Mouse (Mus musculus): Measurements from ENCODE around the gene Aqp11. TPM values are rescaled to one million over a fixed set of nuclear protein-coding genes. Genes with fewer than 3 reads are reported as not detected.

Aqp11 gene
- polyA plus RNA-seq, 1 experiment = 0.56 TPM

DNA sequence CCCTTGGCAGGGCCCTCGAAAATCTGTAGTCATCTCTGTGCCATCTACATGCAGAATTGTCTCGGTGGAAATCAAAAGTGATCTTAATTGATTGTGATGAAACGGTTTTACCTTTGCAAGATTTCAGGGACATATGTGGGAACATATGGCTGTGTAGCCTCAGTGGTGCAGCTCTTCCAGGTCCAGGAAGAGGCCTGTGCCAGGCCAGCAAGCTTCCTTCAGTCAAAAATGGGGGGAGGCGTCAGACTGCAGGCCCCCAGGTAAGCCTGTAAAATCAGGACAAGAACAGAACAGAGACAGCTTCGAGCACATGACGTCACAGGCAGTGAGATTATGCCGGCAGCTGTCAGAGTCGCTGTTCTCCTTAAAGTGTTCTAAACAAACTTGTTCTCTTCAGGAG is 29.8 kb upstream of the Aqp11 start:
- H3ac ChIP-seq (ENCODE audit: control insufficient read depth, insufficient read length) = no peak overlapping the region
- TF ChIP-seq E2F4 (IDR thresholded peaks at IDR 0.05; ENCODE audit: insufficient read depth) (no peak), USF1 (IDR thresholded peaks at IDR 0.05; ENCODE audit: low read depth) (no peak), MYOD1 (IDR thresholded peaks at IDR 0.05; ENCODE audit: control insufficient read depth in 1 of 3, insufficient read length in 2 of 3, low read depth in 2 of 3) (no peak), CEBPB (IDR thresholded peaks at IDR 0.05; ENCODE audit: insufficient read depth, poor library complexity, severe bottlenecking) (no peak), MAX (IDR thresholded peaks at IDR 0.05; ENCODE audit: low read depth) (no peak), POLR2A (IDR thresholded peaks at IDR 0.05; ENCODE audit: insufficient read length, low read depth) (no peak)
- no peak overlapping the region for H3K4me3 ChIP-seq
- no peaks in the 10 kb centered on the region for H3K27me3 ChIP-seq (ENCODE audit: control insufficient read depth, insufficient read depth, insufficient read length)
- H3K36me3 ChIP-seq (ENCODE audit: control insufficient read depth, insufficient read depth) = no peaks in the 10 kb centered on the region
- no peak overlapping the region for H3K4me2 ChIP-seq (ENCODE audit: low read depth)
- no peaks in the 10 kb centered on the region for H3K79me2 ChIP-seq (ENCODE audit: control insufficient read depth, insufficient read depth)

DNA sequence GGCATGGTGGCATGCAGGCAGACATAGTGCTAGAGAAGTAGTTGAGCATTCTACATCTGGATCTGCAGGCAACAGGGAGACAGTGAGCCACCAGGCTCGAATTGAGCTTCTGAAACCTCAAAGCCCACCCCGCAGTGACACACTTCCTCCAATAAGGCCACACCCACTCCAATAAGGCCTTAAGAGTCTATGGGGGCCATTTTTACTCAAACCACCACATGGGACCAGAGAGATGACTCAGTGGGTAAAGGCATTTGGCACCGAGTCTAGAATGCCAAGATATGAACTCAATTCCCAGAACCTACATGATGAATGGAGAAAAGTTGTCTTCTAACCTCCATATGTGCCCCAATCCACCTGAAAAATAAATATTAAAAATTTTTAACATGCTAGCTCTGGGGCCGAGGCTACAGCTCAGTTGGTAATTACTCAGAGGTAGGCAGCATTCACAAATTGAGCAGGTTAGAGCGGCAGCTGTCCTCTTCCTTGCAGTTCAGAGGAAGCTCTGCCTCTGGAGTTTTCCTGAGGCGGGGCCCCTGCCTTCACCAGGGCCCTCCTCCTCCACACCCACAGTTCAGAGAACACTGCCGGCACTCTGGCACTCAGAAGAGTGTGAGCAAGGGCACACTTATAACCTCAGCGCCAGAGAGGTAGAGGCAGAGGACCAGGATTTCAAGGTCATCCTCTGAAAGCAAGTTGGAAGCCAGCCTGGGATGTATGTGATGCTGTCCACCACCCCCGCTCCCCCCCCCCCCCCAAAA is 28.5 kb upstream of the Aqp11 start:
- H3K4me3 ChIP-seq = no peak overlapping the region
- H3ac ChIP-seq (ENCODE audit: control insufficient read depth, insufficient read length) = no peak overlapping the region
- H3K27me3 ChIP-seq (ENCODE audit: control insufficient read depth, insufficient read depth, insufficient read length) = no peaks in the 10 kb centered on the region
- TF ChIP-seq SRF (IDR thresholded peaks at IDR 0.05; ENCODE audit: control insufficient read depth, insufficient read length, low read depth) (no peak), TCF12 (IDR thresholded peaks at IDR 0.05; ENCODE audit: insufficient read depth, poor library complexity, severe bottlenecking) (no peak), E2F4 (IDR thresholded peaks at IDR 0.05; ENCODE audit: insufficient read depth) (no peak), USF1 (IDR thresholded peaks at IDR 0.05; ENCODE audit: low read depth) (peak; percentile 13), POLR2AphosphoS2 (IDR thresholded peaks at IDR 0.05; ENCODE audit: insufficient read length, low read depth) (no peak), MYOD1 (IDR thresholded peaks at IDR 0.05; ENCODE audit: control insufficient read depth in 1 of 3, insufficient read length in 2 of 3, low read depth in 2 of 3) (no peak), MAX (IDR thresholded peaks at IDR 0.05; ENCODE audit: low read depth) (no peak), CEBPB (IDR thresholded peaks at IDR 0.05; ENCODE audit: insufficient read depth, poor library complexity, severe bottlenecking) (no peak), POLR2A (IDR thresholded peaks at IDR 0.05; ENCODE audit: insufficient read length, low read depth) (peak; percentile 36), MYOG (IDR thresholded peaks at IDR 0.05; ENCODE audit: control insufficient read depth in 1 of 3, insufficient read depth in 1 of 3, insufficient read length in 2 of 3, low read depth in 2 of 3) (no peak), TCF3 (IDR thresholded peaks at IDR 0.05; ENCODE audit: insufficient read length, low read depth) (no peak), REST (IDR thresholded peaks at IDR 0.05; ENCODE audit: insufficient read depth, insufficient read length) (no peak)
- H3K79me2 ChIP-seq (ENCODE audit: control insufficient read depth, insufficient read depth) = no peaks in the 10 kb centered on the region
- no peaks in the 10 kb centered on the region for H3K36me3 ChIP-seq (ENCODE audit: control insufficient read depth, insufficient read depth)
- peak overlapping the region; percentile 66 for H3K4me2 ChIP-seq (ENCODE audit: low read depth)

DNA sequence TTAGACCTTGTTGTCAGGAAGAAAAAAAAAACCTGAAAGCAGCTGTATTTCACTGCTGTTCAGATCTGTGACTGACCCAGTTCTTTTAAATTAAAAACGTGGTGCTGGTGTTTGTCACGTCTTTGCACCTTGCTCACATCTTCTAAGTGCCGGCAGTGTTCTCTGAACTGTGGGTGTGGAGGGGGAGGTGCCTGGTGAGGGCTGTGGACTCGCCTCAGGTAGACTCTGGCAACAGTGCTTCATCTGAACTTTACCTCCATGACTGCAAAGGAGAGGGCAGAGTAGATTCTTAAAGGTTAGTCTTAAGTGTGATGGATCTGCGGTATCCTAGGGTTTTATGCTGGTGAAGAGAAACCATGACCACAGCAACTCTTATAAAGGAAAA is 27.9 kb upstream of the Aqp11 start:
- Histone ChIP-seq H3K36me3 (ENCODE audit: control insufficient read depth, insufficient read depth) (no peaks in the 10 kb centered on the region), H3K4me2 (ENCODE audit: low read depth) (peak overlapping the region; percentile 66), H3K79me2 (ENCODE audit: control insufficient read depth, insufficient read depth) (no peaks in the 10 kb centered on the region), H3K4me3 (no peak overlapping the region), H3ac (ENCODE audit: control insufficient read depth, insufficient read length) (no peak overlapping the region), H3K27me3 (ENCODE audit: control insufficient read depth, insufficient read depth, insufficient read length) (no peaks in the 10 kb centered on the region)
- TF ChIP-seq SRF (IDR thresholded peaks at IDR 0.05; ENCODE audit: control insufficient read depth, insufficient read length, low read depth) (no peak), POLR2A (IDR thresholded peaks at IDR 0.05; ENCODE audit: insufficient read length, low read depth) (no peak)

DNA sequence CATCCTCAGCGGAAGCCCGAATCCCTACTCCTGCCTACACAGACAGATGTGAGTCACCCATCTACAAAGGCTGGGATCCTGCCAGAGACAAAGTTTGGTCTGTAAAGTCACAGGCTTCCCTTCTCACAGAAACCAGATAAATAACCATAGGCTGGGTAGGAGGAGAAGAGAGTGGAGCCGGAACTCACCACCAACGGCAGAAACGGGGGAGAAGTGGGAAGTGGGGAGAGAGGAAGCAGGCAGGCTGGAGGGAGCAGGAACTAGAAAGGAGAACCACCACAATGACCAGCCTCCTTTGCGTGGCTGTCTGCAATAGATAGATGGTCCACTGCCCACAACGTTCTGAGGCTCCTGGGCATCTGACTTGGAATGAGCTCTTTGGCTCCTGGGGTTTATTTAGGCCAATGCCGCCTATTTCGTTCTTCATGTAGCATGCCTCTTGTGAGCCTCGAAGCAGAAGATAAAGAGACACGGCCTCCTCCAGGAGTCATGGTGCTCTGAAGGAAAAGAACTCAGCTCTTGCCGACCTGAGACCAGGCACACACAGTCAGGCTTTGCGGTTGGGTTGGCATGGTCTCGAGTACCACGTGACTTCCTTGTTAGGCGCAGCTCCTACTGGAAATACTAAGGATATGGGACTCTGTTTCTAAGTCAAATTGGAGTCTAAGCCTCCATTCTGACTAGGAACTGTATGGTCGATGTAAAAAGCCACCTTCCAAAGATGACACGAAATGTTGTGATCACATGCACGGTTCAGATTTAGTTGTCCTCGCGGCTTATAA is 27.3 kb upstream of the Aqp11 start:
- H3K4me3 ChIP-seq = no peak overlapping the region
- H3ac ChIP-seq (ENCODE audit: control insufficient read depth, insufficient read length) = no peak overlapping the region
- TF ChIP-seq USF1 (IDR thresholded peaks at IDR 0.05; ENCODE audit: low read depth) (no peak), SRF (IDR thresholded peaks at IDR 0.05; ENCODE audit: control insufficient read depth, insufficient read length, low read depth) (no peak), MAX (IDR thresholded peaks at IDR 0.05; ENCODE audit: low read depth) (no peak), CEBPB (IDR thresholded peaks at IDR 0.05; ENCODE audit: insufficient read depth, poor library complexity, severe bottlenecking) (no peak), TCF12 (IDR thresholded peaks at IDR 0.05; ENCODE audit: insufficient read depth, poor library complexity, severe bottlenecking) (no peak), MYOG (IDR thresholded peaks at IDR 0.05; ENCODE audit: control insufficient read depth in 1 of 3, insufficient read depth in 1 of 3, insufficient read length in 2 of 3, low read depth in 2 of 3) (no peak), POLR2A (IDR thresholded peaks at IDR 0.05; ENCODE audit: insufficient read length, low read depth) (no peak), E2F4 (IDR thresholded peaks at IDR 0.05; ENCODE audit: insufficient read depth) (no peak), REST (IDR thresholded peaks at IDR 0.05; ENCODE audit: insufficient read depth, insufficient read length) (no peak), POLR2AphosphoS2 (IDR thresholded peaks at IDR 0.05; ENCODE audit: insufficient read length, low read depth) (no peak), TCF3 (IDR thresholded peaks at IDR 0.05; ENCODE audit: insufficient read length, low read depth) (no peak)
- no peaks in the 10 kb centered on the region for H3K36me3 ChIP-seq (ENCODE audit: control insufficient read depth, insufficient read depth)
- H3K4me2 ChIP-seq (ENCODE audit: low read depth) = peak overlapping the region; percentile 66
- H3K79me2 ChIP-seq (ENCODE audit: control insufficient read depth, insufficient read depth) = no peaks in the 10 kb centered on the region
- no peaks in the 10 kb centered on the region for H3K27me3 ChIP-seq (ENCODE audit: control insufficient read depth, insufficient read depth, insufficient read length)

GRCm38 (mm10) chr7:97764591-97764990 is 26.5 kb upstream of the Aqp11 start:
- Histone ChIP-seq H3K4me3 (no peak overlapping the region), H3ac (ENCODE audit: control insufficient read depth, insufficient read length) (no peak overlapping the region), H3K79me2 (ENCODE audit: control insufficient read depth, insufficient read depth) (no peaks in the 10 kb centered on the region), H3K36me3 (ENCODE audit: control insufficient read depth, insufficient read depth) (no peaks in the 10 kb centered on the region), H3K4me2 (ENCODE audit: low read depth) (peak overlapping the region; percentile 60), H3K27me3 (ENCODE audit: control insufficient read depth, insufficient read depth, insufficient read length) (no peaks in the 10 kb centered on the region)
- TF ChIP-seq POLR2A (IDR thresholded peaks at IDR 0.05; ENCODE audit: insufficient read length, low read depth) (no peak), USF1 (IDR thresholded peaks at IDR 0.05; ENCODE audit: low read depth) (no peak), MYOD1 (IDR thresholded peaks at IDR 0.05; ENCODE audit: control insufficient read depth in 1 of 3, insufficient read length in 2 of 3, low read depth in 2 of 3) (no peak), MAX (IDR thresholded peaks at IDR 0.05; ENCODE audit: low read depth) (no peak), TCF12 (IDR thresholded peaks at IDR 0.05; ENCODE audit: insufficient read depth, poor library complexity, severe bottlenecking) (no peak), E2F4 (IDR thresholded peaks at IDR 0.05; ENCODE audit: insufficient read depth) (no peak), REST (IDR thresholded peaks at IDR 0.05; ENCODE audit: insufficient read depth, insufficient read length) (no peak), POLR2AphosphoS2 (IDR thresholded peaks at IDR 0.05; ENCODE audit: insufficient read length, low read depth) (no peak), CEBPB (IDR thresholded peaks at IDR 0.05; ENCODE audit: insufficient read depth, poor library complexity, severe bottlenecking) (no peak), TCF3 (IDR thresholded peaks at IDR 0.05; ENCODE audit: insufficient read length, low read depth) (no peak), MYOG (IDR thresholded peaks at IDR 0.05; ENCODE audit: control insufficient read depth in 1 of 3, insufficient read depth in 1 of 3, insufficient read length in 2 of 3, low read depth in 2 of 3) (no peak), SRF (IDR thresholded peaks at IDR 0.05; ENCODE audit: control insufficient read depth, insufficient read length, low read depth) (no peak)

All from myocyte (in vitro differentiated cells).